Mouse (Mus musculus): ENCODE data around the gene Dscam.

DNA sequence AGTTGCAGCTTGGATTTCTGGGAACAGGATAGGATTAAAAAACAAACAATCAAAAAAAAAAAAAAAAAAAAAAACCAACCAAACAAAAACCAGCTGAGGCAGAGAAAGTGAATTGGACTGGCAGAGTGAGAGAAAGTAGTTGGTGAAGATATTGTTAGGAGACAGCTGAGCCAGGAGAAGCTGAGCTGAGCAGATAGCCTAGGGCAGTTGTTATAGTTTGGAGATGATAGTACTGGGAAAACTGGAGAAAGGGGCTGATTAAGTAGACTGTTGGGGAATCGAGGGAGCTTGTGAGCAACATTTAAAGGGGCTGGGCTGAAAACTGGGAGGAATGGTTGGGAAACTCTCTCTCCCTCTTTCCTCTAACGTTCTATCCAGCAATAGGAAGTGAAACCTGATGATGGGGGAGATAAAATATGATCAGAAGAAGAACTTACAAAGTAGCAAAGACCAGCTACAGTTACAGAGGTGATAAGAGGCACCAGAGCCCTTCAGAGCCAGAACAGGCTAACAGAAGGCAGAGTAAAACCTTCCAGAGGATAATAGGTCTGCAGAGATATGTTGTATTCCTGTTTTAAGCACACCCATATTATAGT is 201.6 kb downstream of the Dscam start:
- no peak for TF ChIP-seq POLR2A (IDR thresholded peaks at IDR 0.05; ENCODE audit: borderline replicate concordance, control insufficient read depth, low read depth, low read length)
- no peak for TF ChIP-seq CTCF (IDR thresholded peaks at IDR 0.05; ENCODE audit: control insufficient read depth, insufficient read depth, low read length)
